Mouse (Mus musculus): ENCODE data around the gene Sirt4.

DNA sequence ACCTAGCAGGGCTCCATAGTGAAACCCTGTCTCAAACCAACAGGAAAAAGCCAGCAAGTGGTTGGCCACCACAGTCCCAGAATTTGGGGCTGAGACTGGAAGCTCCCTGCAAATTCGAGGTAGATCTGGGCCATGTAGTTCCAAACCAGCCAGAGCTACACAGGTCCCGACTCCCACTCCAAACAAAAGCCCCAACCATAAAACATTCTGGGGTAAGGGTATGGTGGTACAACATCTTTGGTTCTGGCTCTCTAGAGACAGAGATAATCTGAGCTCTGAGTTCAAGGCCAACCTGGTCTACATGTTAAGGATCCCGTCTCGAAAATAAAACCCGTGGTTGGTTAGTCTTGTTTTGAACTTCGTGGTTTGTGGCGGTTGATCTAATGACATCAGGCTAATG is 28.7 kb downstream of the Sirt4 start:
- TF ChIP-seq POLR2A (IDR thresholded peaks at IDR 0.05; ENCODE audit: insufficient read length, low read depth): no peak
- TF ChIP-seq USF1 (IDR thresholded peaks at IDR 0.05; ENCODE audit: low read depth): no peak
- no peak for TF ChIP-seq POLR2AphosphoS2 (IDR thresholded peaks at IDR 0.05; ENCODE audit: insufficient read length, low read depth)
- no peak for TF ChIP-seq MYOD1 (IDR thresholded peaks at IDR 0.05; ENCODE audit: control insufficient read depth in 1 of 3, insufficient read length in 2 of 3, low read depth in 2 of 3)
- TF ChIP-seq E2F4 (IDR thresholded peaks at IDR 0.05; ENCODE audit: insufficient read depth): no peak
- no peak for TF ChIP-seq TCF12 (IDR thresholded peaks at IDR 0.05; ENCODE audit: insufficient read depth, poor library complexity, severe bottlenecking)
- no peak for TF ChIP-seq CEBPB (IDR thresholded peaks at IDR 0.05; ENCODE audit: insufficient read depth, poor library complexity, severe bottlenecking)
- no peak for TF ChIP-seq MYOG (IDR thresholded peaks at IDR 0.05; ENCODE audit: control insufficient read depth in 1 of 3, insufficient read depth in 1 of 3, insufficient read length in 2 of 3, low read depth in 2 of 3)
- no peak for TF ChIP-seq SRF (IDR thresholded peaks at IDR 0.05; ENCODE audit: control insufficient read depth, insufficient read length, low read depth)
